Mouse (Mus musculus): ENCODE measurements around the gene Mien1. TPM values are rescaled to one million over a fixed set of nuclear protein-coding genes. Genes with fewer than 3 reads are reported as not detected.

Gene Mien1
- total and polyA plus RNA-seq, 3 experiments = 71.6 to 93.2 TPM; not detected in 1

GRCm38 (mm10) chr11:98400161-98400726 is 38.5 kb downstream of the Mien1 start, which contains the start of gene Pgap3 (continued):
- TF ChIP-seq SMC3 (IDR thresholded peaks at IDR 0.05; ENCODE audit: low read depth, low read length) = no peak
- no peak for TF ChIP-seq USF2 (IDR thresholded peaks at IDR 0.05; ENCODE audit: borderline replicate concordance in 1 of 2, insufficient read depth in 1 of 2, low read depth in 1 of 2, low read length in 2 of 2)
- no peak for TF ChIP-seq ZNF384 (IDR thresholded peaks at IDR 0.05; ENCODE audit: low read depth, low read length)
- TF ChIP-seq HCFC1 (IDR thresholded peaks at IDR 0.05; ENCODE audit: low read depth, low read length) = peak; percentile 88
- TF ChIP-seq RCOR1 (IDR thresholded peaks at IDR 0.05; ENCODE audit: low read depth, low read length) = peak; percentile 50
- no peak for TF ChIP-seq ZC3H11A (IDR thresholded peaks at IDR 0.05; ENCODE audit: low read depth, low read length)
- TF ChIP-seq KAT2A (conservative IDR thresholded peaks at IDR 0.05; ENCODE audit: low read depth, low read length) = peak; percentile 64; the same call in 1 of the 2 replicates
- 0 out of 2 replicates have a peak, but pooled peaks have one; percentile 61 for TF ChIP-seq MXI1 (IDR thresholded peaks at IDR 0.05; ENCODE audit: low read depth, low read length)
- TF ChIP-seq GABPA (IDR thresholded peaks at IDR 0.05; ENCODE audit: low read depth, low read length) = no peak
- TF ChIP-seq E2F4 (IDR thresholded peaks at IDR 0.05; ENCODE audit: borderline replicate concordance, low read depth, low read length) = peak; percentile 63; the same call in 1 of the 2 replicates
- peak; percentile 90 for TF ChIP-seq NELFE (IDR thresholded peaks at IDR 0.05; ENCODE audit: low read depth, low read length)
- peak; percentile 15; the same call in 1 of the 2 replicates for TF ChIP-seq MAZ (IDR thresholded peaks at IDR 0.05; ENCODE audit: low read depth, low read length)
- no peak for TF ChIP-seq MEF2A (IDR thresholded peaks at IDR 0.05; ENCODE audit: extremely low read depth, insufficient replicate concordance, low read depth, low read length, poor library complexity, severe bottlenecking)
- peak; percentile 33; the same call in 1 of the 2 replicates for TF ChIP-seq NRF1 (IDR thresholded peaks at IDR 0.05; ENCODE audit: insufficient read depth, low read depth, low read length, poor library complexity, severe bottlenecking)
- TF ChIP-seq ZMIZ1 (IDR thresholded peaks at IDR 0.05; ENCODE audit: low read depth, low read length) = peak; percentile 79; the same call in 1 of the 2 replicates

GRCm38 (mm10) chr11:98397946-98398345 is 40.8 kb downstream of the Mien1 start:
- H3K9ac ChIP-seq (ENCODE audit: control insufficient read depth, low read depth, low read length, poor library complexity, severe bottlenecking) = no peak overlapping the region
- H3K9me3 ChIP-seq (replicated peaks; ENCODE audit: insufficient read depth, low read length) = no peaks in the 10 kb centered on the region
- peaks cover 27 to 38% of the 10 kb centered on the region in 2 experiments for H3K4me1 ChIP-seq (ENCODE audit: control insufficient read depth in 1 of 2, insufficient read depth in 2 of 2, low read length in 2 of 2)
- no peak for TF ChIP-seq TAL1 (IDR thresholded peaks at IDR 0.05; ENCODE audit: low read length)
- TF ChIP-seq ELF1 (IDR thresholded peaks at IDR 0.05; ENCODE audit: low read depth, low read length) = no peak
- no peak for TF ChIP-seq POLR2AphosphoS5 (IDR thresholded peaks at IDR 0.05; ENCODE audit: borderline replicate concordance, low read depth, low read length)
- TF ChIP-seq JUND (IDR thresholded peaks at IDR 0.05; ENCODE audit: low read depth, low read length) = no peak
- no peak for TF ChIP-seq MYC (IDR thresholded peaks at IDR 0.05; ENCODE audit: low read depth, low read length)
- TF ChIP-seq RAD21 (IDR thresholded peaks at IDR 0.05; ENCODE audit: low read depth, low read length) = no peak
- TF ChIP-seq GATA1 (IDR thresholded peaks at IDR 0.05; ENCODE audit: low read depth, low read length) = no peak
- no peak for TF ChIP-seq CTCF (IDR thresholded peaks at IDR 0.05 in 2 of 3, conservative IDR thresholded peaks at IDR 0.05 in 1 of 3; ENCODE audit: control insufficient read depth in 1 of 3, insufficient read depth in 1 of 3, low read depth in 2 of 3, low read length in 3 of 3, poor library complexity in 1 of 3, severe bottlenecking in 1 of 3)
- TF ChIP-seq POLR2A (IDR thresholded peaks at IDR 0.05; ENCODE audit: control insufficient read depth in 1 of 2, insufficient read depth in 1 of 2, low read depth in 1 of 2, low read length in 2 of 2, poor library complexity in 1 of 2) = no peak
- no peak for TF ChIP-seq SMC3 (IDR thresholded peaks at IDR 0.05; ENCODE audit: low read depth, low read length)
- no peak for TF ChIP-seq MXI1 (IDR thresholded peaks at IDR 0.05; ENCODE audit: low read depth, low read length)
- no peak for TF ChIP-seq NRF1 (IDR thresholded peaks at IDR 0.05; ENCODE audit: insufficient read depth, low read depth, low read length, poor library complexity, severe bottlenecking)
- no peak for TF ChIP-seq USF2 (IDR thresholded peaks at IDR 0.05; ENCODE audit: borderline replicate concordance in 1 of 2, insufficient read depth in 1 of 2, low read depth in 1 of 2, low read length in 2 of 2)
- TF ChIP-seq ZKSCAN1 (IDR thresholded peaks at IDR 0.05; ENCODE audit: low read depth, low read length) = no peak
- TF ChIP-seq MYB (IDR thresholded peaks at IDR 0.05; ENCODE audit: low read depth, low read length) = no peak
- H3K79me2 ChIP-seq (ENCODE audit: control insufficient read depth, insufficient read depth, low read length, poor library complexity) = no peaks in the 10 kb centered on the region; the same call in 1 of the 2 replicates
- no peak overlapping the region for H3K27ac ChIP-seq (ENCODE audit: control insufficient read depth, low read depth, low read length)
- H3K4me3 ChIP-seq (ENCODE audit: control insufficient read depth in 1 of 2, insufficient read depth in 1 of 2, low read depth in 2 of 2, low read length in 2 of 2) = no peak overlapping the region
- H3K36me3 ChIP-seq (ENCODE audit: control insufficient read depth in 1 of 2, insufficient read depth in 2 of 2, low read length in 2 of 2) = peaks cover 0 to 30% of the 10 kb centered on the region in 2 experiments; a peak in 2 of 4 replicates
- DNase-seq (ENCODE audit: low read depth, low spot score) = no peak
- no peaks in the 10 kb centered on the region for H3K27me3 ChIP-seq (ENCODE audit: control insufficient read depth in 1 of 2, insufficient read depth in 2 of 2, low read length in 2 of 2)
